ENCODE assay signal across 9 mouse cellular contexts in the genomic region with DNA sequence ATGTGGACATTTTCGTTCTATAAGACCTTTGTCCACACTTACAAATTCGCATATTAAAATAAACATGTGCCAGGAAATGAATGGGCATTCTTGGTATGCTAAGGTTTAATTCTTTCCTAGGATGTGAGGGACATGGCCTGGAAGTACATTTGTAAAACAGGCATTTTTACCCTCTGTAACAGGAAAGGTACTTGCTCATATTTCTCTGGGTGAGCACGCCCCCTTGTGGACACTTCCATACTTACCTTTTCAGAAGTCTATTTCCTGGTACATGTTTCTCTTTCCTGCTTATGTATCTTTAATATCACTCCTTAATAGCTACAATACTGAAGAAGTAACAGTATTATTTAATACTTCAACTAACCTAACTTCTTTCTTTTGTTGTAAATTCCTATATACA.
DNase-seq lines count a peak whose midpoint lies in the region; ATAC-seq and TF ChIP-seq lines count a peak whose summit lies in the region.
"Had no signal": no experiment of that assay in that cellular context is flagged by ENCODE, and none has a peak within 500 bp of the region (broad histone marks: within the 10 kb centered on the region; RNA-seq: fewer than 3 reads in every experiment).

No protein-coding gene starts in this region.

- H3K27me3 ChIP-seq in forebrain, postnatal 0 days (ENCODE audit: insufficient read depth, low read length) = no peaks in the 10 kb centered on the region
- no peaks in the 10 kb centered on the region for H3K27me3 ChIP-seq in liver, embryonic 14.5 days (ENCODE audit: control insufficient read depth, insufficient read depth, low read length)
- H3K27me3 ChIP-seq: limb, embryonic 12.5 days had no signal

- no peaks in the 10 kb centered on the region for H3K4me1 ChIP-seq in forebrain, postnatal 0 days (ENCODE audit: insufficient read depth)
- no peaks in the 10 kb centered on the region for H3K4me1 ChIP-seq in liver, embryonic 14.5 days (replicated peaks; ENCODE audit: control insufficient read depth in 2 of 2, insufficient read depth in 2 of 2, low read length in 1 of 2)

- no peaks in the 10 kb centered on the region for H3K36me3 ChIP-seq in forebrain, postnatal 0 days (ENCODE audit: insufficient read depth)
- H3K36me3 ChIP-seq in liver, embryonic 14.5 days (replicated peaks; ENCODE audit: control insufficient read depth, insufficient read depth, low read depth) = no peaks in the 10 kb centered on the region
- H3K36me3 ChIP-seq: limb, embryonic 12.5 days had no signal

- 58% methylated on average over 3 of the region's 3 CpGs for WGBS in forebrain, postnatal 0 days
- 57% methylated on average over 3 of the region's 3 CpGs for WGBS in liver, embryonic 14.5 days (ENCODE audit: insufficient replicate concordance)

- no peak overlapping the region for H3K9ac ChIP-seq in forebrain, postnatal 0 days
- no peak overlapping the region for H3K9ac ChIP-seq in liver, embryonic 14.5 days (replicated peaks)
- H3K9ac ChIP-seq: limb, embryonic 12.5 days had no signal

- DNase-seq in gastrocnemius, adult 18-20 months (ENCODE audit: low spot score) = peak; percentile 34
- no peak for DNase-seq in gastrocnemius, postnatal 25 days
- peak; percentile 33 for DNase-seq in ovary, postnatal 14 days (ENCODE audit: low spot score)
- DNase-seq in ovary, adult 18-20 months (ENCODE audit: low spot score) = no peak
- peak; percentile 42 for DNase-seq in adrenal gland, adult 8-10 months
- peak; percentile 18 for DNase-seq in forebrain, postnatal 0 days
- peak; percentile 3 to 24 (median 20) for DNase-seq in liver, embryonic 14.5 days (ENCODE audit: low read depth in 3 of 3, low spot score in 3 of 3)
- peak; percentile 11 for DNase-seq in testis, postnatal 14 days (ENCODE audit: low spot score)

- no peak overlapping the region for H3K27ac ChIP-seq in forebrain, postnatal 0 days (ENCODE audit: low read depth, low read length)
- no peak overlapping the region for H3K27ac ChIP-seq in liver, embryonic 14.5 days
- H3K27ac ChIP-seq: limb, embryonic 12.5 days had no signal

- H3K9me3 ChIP-seq in forebrain, postnatal 0 days (ENCODE audit: low read length) = no peaks in the 10 kb centered on the region
- H3K9me3 ChIP-seq in liver, embryonic 14.5 days (ENCODE audit: control insufficient read depth, low read length) = no peaks in the 10 kb centered on the region
- H3K9me3 ChIP-seq: limb, embryonic 12.5 days had no signal

- no peak overlapping the region for H3K4me3 ChIP-seq in forebrain, postnatal 0 days (ENCODE audit: low read depth, low read length)
- H3K4me3 ChIP-seq in liver, embryonic 14.5 days (ENCODE audit: insufficient read depth in 1 of 2, low read depth in 2 of 2, low read length in 2 of 2) = no peak overlapping the region
- H3K4me3 ChIP-seq: limb, embryonic 12.5 days had no signal

- no peak for ATAC-seq in forebrain, postnatal 0 days
- ATAC-seq in liver, embryonic 14.5 days (ENCODE audit: insufficient read depth) = no peak

- TF ChIP-seq EP300 in liver, embryonic 14.5 days (IDR thresholded peaks at IDR 0.05; ENCODE audit: low read depth) = no peak

- TF ChIP-seq CTCF in forebrain, postnatal 0 days (IDR thresholded peaks at IDR 0.05; ENCODE audit: low read depth) = peak; percentile 55
- peak; percentile 66; the same call in 1 of the 2 replicates for TF ChIP-seq CTCF in liver, embryonic 14.5 days (IDR thresholded peaks at IDR 0.05; ENCODE audit: low read depth)

- no peak overlapping the region for H3K4me2 ChIP-seq in forebrain, postnatal 0 days (ENCODE audit: low read depth)
- no peak overlapping the region for H3K4me2 ChIP-seq in liver, embryonic 14.5 days (ENCODE audit: low read depth)
- H3K4me2 ChIP-seq: limb, embryonic 12.5 days had no signal

Comparison
In these comparisons a context has a peak if more than half of its experiments do, and no peak if none do; other contexts are left out.
1. DNase-seq: peak in gastrocnemius, adult 18-20 months (single experiment), ovary, postnatal 14 days (single experiment), adrenal gland, adult 8-10 months (single experiment), forebrain, postnatal 0 days (single experiment), liver, embryonic 14.5 days (3 of 3) and testis, postnatal 14 days (single experiment); none in gastrocnemius, postnatal 25 days (single experiment) and ovary, adult 18-20 months (single experiment).